Mouse (Mus musculus) hindbrain, postnatal 0 days (tissue): ENCODE measurements around the gene Vwa3b. TPM values are rescaled to one million over a fixed set of nuclear protein-coding genes. Genes with fewer than 3 reads are reported as not detected.

ENCODE experiments used
- ATAC-seq: fragments of 200-750 bp; cut with Nextera tagmentation; 2 replicates; pipeline ENCODE4 v1.8.0; 2017; ENCODE audit warnings: mild to moderate bottlenecking, moderate TSS enrichment, moderate library complexity
- DNase-seq: peaks from one replicate; pipeline ENCODE4 v3.0.0-alpha.2; 2015; ENCODE audit warnings: low spot score
- H3K27ac ChIP-seq: fragments of 300-500 bp; sonication (generic); 2 replicates; pipeline ENCODE4 v1.5.1; 2014; ENCODE audit warnings: mild to moderate bottlenecking
- H3K27me3 ChIP-seq: fragments of 300-500 bp; sonication (generic); 2 replicates; pipeline ENCODE4 v1.6.1; 2014; ENCODE audit warnings: low read length, mixed read lengths; ENCODE audit not compliant: insufficient read depth
- H3K36me3 ChIP-seq: fragments of 300-500 bp; sonication (generic); 2 replicates; pipeline ENCODE4 v1.6.1; 2014; ENCODE audit warnings: low read length, mixed read lengths; ENCODE audit not compliant: insufficient read depth
- H3K4me1 ChIP-seq: fragments of 300-500 bp; sonication (generic); 2 replicates; pipeline ENCODE4 v1.6.1; 2014; ENCODE audit warnings: antibody characterized with exemption, low read length, mixed read lengths; ENCODE audit not compliant: insufficient read depth
- H3K4me2 ChIP-seq: fragments of 300-500 bp; sonication (generic); 2 replicates; pipeline ENCODE4 v1.6.1; 2014; ENCODE audit warnings: low read depth, mild to moderate bottlenecking, low read length, moderate library complexity, mixed read lengths
- H3K4me3 ChIP-seq: fragments of 300-500 bp; sonication (generic); 2 replicates; pipeline ENCODE4 v1.5.1; 2014; ENCODE audit warnings: low read length
- H3K9ac ChIP-seq: fragments of 300-500 bp; sonication (generic); replicated peaks from 2 replicates; pipeline ENCODE4 v1.6.1; 2014; ENCODE audit warnings: mild to moderate bottlenecking, low read length, moderate library complexity, mixed read lengths
- H3K9me3 ChIP-seq: fragments of 300-500 bp; sonication (generic); 2 replicates; pipeline ENCODE4 v1.6.1; 2016; ENCODE audit warnings: low read length, mixed read lengths
- CTCF ChIP-seq: IDR thresholded peaks from 2 replicates; pipeline ENCODE4 v1.5.1; 2016; ENCODE audit warnings: antibody characterized with exemption, control low read depth, low read depth
- WGBS: fragments of 180-500 bp; shearing (Covaris S2); extraction: QIAGEN DNeasy Blood & Tissue Kit; methylation state at CpG from one replicate; pipeline ENCODE4 v1.1.7; 2014; 5-methylcytosine and 5-hydroxymethylcytosine counted together
- polyA plus RNA-seq: library from polyadenylated mRNA; unstranded; fragments of >200 nt; fragmentation: Nextera tagmentation; extraction: Ambion mirVana; gene quantifications from 2 replicates; pipeline ENCODE4 v1.2.1, GENCODE M21; 2015
- total RNA-seq: library from RNA; depleted of rRNA; stranded (reverse); fragments of >200 nt; gene quantifications from 2 replicates; pipeline ENCODE4 v1.2.3, GENCODE M21; 2014

Gene Vwa3b
- total and polyA plus RNA-seq, 2 experiments from 2014 or later = 1.5 to 2.9 TPM

DNA sequence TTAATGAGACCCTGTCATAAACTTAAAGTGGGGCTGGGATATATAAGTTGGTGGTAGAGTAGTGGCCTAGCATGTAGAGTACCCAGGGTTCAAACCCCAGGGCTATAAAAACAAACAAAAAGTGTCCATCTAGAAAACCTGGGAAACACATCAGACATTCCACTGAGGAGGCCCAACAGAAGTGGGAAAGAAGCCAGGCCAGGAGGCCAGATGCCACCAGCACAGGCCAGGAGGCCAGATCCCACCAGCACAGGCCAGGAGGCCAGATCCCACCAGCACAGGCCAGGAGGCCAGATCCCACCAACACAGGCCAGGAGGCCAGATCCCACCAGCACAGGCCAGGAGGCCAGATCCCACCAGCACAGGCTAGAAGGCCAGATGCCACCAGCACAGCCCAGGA, 104.8 kb downstream of the Vwa3b start:
- no peaks in the 10 kb centered on the region for H3K27me3 ChIP-seq
- no peaks in the 10 kb centered on the region for H3K9me3 ChIP-seq
- DNase-seq = no peak
- no peak overlapping the region for H3K4me3 ChIP-seq
- H3K4me1 ChIP-seq = no peaks in the 10 kb centered on the region
- no peak for TF ChIP-seq CTCF
- H3K9ac ChIP-seq = no peak overlapping the region
- ATAC-seq = no peak
- no peaks in the 10 kb centered on the region for H3K36me3 ChIP-seq
- H3K4me2 ChIP-seq = no peak overlapping the region
- no peak overlapping the region for H3K27ac ChIP-seq

DNA sequence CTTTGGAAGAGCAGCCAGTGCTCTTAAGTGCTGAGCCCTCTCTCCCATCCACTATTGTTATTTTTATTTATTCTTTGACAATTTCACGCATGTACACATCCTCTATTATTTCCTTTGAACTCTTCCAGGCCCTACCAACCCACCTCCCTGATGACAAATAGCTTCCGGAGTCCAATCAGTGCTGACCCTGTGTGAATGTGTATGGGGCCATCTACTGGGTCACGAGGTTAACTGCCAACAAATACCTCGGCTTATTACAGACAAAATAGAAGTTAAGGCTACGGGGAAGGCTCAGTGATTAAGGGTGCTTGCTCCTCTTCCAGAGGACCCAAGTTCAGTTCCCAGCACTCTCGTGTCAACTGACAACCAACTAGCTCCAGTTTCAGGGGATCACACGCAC, 106.0 kb downstream of the Vwa3b start:
- DNase-seq (no peak), ATAC-seq (no peak)
- Histone ChIP-seq H3K27me3 (no peaks in the 10 kb centered on the region), H3K4me3 (no peak overlapping the region), H3K27ac (no peak overlapping the region), H3K4me2 (no peak overlapping the region), H3K36me3 (no peaks in the 10 kb centered on the region), H3K9ac (no peak overlapping the region), H3K9me3 (no peaks in the 10 kb centered on the region), H3K4me1 (no peaks in the 10 kb centered on the region)
- WGBS = 58% methylated on average over 7 of the region's 7 CpGs
- peak; percentile 11 for TF ChIP-seq CTCF

DNA sequence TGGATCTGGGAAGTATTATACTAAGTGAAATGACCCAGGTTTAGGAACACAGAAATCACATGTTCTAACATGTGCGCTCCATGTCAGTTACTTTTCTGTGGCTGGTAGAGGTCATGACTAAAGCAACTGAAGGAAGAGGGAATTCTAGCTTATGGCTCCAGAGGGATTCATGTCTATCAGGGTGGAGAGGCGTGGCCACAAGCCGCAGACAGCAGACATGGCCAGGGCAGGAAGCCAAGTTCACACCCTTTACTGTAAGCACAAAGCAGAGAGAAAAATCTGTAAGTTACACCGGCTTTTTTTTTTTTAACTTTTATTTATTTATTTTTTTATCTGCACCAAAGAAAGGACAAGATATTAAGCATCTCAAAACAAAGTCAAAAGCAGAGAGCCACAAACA, 119.6 kb downstream of the Vwa3b start:
- Histone ChIP-seq H3K27me3 (no peaks in the 10 kb centered on the region), H3K4me1 (no peaks in the 10 kb centered on the region), H3K9ac (no peak overlapping the region), H3K4me2 (no peak overlapping the region), H3K27ac (no peak overlapping the region), H3K4me3 (no peak overlapping the region), H3K36me3 (no peaks in the 10 kb centered on the region), H3K9me3 (no peaks in the 10 kb centered on the region)
- DNase-seq (no peak), ATAC-seq (no peak)
- no peak for TF ChIP-seq CTCF
- 67% methylated on average over 4 of the region's 4 CpGs for WGBS

DNA sequence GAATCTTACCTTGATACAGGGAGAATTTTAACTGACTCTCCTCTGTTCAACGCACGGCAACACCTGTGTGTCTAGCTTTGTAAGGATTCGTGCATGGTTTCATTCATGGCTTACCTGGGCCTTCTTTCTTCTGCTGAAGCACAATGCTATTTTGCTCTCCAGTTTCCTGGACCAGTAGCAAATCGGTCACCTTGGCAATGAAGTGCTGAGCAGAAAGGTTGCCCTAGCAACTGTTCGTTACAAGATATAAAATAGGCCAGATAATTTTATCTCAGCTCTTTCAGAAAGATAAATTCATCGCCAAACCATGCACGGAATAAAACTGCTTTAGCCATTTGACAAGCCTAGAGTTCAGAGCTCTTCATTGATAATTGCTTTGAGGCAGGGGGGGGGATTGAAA, 123.5 kb downstream of the Vwa3b start:
- ATAC-seq = peak; percentile 43; the same call in 1 of the 2 replicates
- H3K27ac ChIP-seq = peak overlapping the region; percentile 60
- no peaks in the 10 kb centered on the region for H3K4me1 ChIP-seq
- H3K9me3 ChIP-seq = no peaks in the 10 kb centered on the region
- TF ChIP-seq CTCF = no peak
- DNase-seq = peak; percentile 51
- H3K36me3 ChIP-seq = no peaks in the 10 kb centered on the region
- no peak overlapping the region for H3K4me3 ChIP-seq
- H3K27me3 ChIP-seq = no peaks in the 10 kb centered on the region
- WGBS = 76% methylated on average over 7 of the region's 7 CpGs
- H3K9ac ChIP-seq = no peak overlapping the region
- no peak overlapping the region for H3K4me2 ChIP-seq

DNA sequence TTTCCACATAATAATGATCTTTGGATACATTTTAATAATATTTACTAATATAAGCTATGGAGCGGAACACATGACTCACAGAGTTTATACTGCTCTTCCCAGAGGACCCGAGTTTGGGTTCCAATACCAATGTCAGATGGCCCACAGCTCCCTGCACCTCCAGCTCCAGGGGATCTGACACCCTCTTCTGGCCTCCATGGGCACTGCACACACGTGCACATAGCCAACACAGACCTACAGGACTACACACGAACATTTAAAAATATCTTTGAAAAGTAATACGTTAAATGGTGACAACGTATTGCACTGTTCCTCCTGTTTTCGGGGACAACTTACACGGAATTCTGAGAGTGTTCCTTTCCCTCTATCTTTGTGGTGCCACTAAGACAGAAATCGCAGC, 125.5 kb downstream of the Vwa3b start:
- Histone ChIP-seq H3K4me2 (no peak overlapping the region), H3K36me3 (no peaks in the 10 kb centered on the region), H3K4me1 (no peaks in the 10 kb centered on the region), H3K27ac (no peak overlapping the region), H3K4me3 (no peak overlapping the region), H3K27me3 (no peaks in the 10 kb centered on the region), H3K9me3 (no peaks in the 10 kb centered on the region), H3K9ac (no peak overlapping the region)
- 93% methylated on average over 9 of the region's 9 CpGs for WGBS
- 0 out of 2 replicates have a peak, but pooled peaks have one; percentile 10 for TF ChIP-seq CTCF
- ATAC-seq = no peak
- DNase-seq = no peak

DNA sequence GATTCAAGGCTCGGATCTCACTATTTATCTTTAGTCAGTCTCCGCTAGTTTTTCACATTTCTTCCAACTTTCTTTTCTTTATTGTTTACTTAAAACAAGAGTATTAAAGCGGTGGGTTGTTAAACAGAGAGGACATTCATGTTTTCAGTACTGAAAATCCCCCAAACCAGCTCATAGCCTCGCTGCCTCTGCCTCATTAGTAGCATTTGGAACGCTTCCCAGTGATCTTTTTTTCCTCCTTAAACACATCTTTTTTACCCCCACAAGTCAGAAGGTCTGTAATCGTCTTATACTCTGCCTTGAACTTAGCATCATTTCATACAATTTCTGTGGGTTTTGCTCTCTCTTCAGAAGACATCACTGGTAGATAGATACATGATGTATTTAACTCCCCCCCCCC, 139.7 kb downstream of the Vwa3b start:
- Histone ChIP-seq H3K4me1 (no peaks in the 10 kb centered on the region), H3K4me3 (no peak overlapping the region), H3K27me3 (no peaks in the 10 kb centered on the region), H3K36me3 (no peaks in the 10 kb centered on the region), H3K9ac (no peak overlapping the region), H3K27ac (no peak overlapping the region), H3K9me3 (no peaks in the 10 kb centered on the region), H3K4me2 (no peak overlapping the region)
- no peak for DNase-seq
- TF ChIP-seq CTCF = no peak
- no peak for ATAC-seq
- 45% methylated on average over 6 of the region's 6 CpGs for WGBS

DNA sequence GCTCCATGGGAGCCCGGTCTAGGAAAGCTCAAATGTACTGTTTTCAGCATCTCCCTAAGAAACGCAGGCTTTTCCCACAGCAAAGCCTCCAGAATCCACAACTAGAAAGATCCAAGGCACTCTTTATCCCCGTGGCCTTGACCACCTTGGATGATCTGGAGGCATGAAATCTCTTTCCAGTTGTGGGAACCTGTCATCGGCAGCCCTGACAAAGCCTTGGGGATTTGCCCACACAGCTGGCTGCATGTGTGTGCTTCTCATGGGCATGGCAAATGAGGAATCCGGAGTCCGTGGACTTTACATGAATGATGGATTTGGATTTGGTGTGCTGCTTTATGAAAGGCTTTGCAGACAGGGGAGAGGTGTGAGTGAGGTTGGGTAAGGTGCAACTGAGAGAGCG, 141.5 kb downstream of the Vwa3b start:
- DNase-seq (no peak), ATAC-seq (no peak)
- Histone ChIP-seq H3K9me3 (no peaks in the 10 kb centered on the region), H3K4me2 (no peak overlapping the region), H3K4me1 (no peaks in the 10 kb centered on the region), H3K4me3 (no peak overlapping the region), H3K9ac (no peak overlapping the region), H3K36me3 (no peaks in the 10 kb centered on the region), H3K27me3 (no peaks in the 10 kb centered on the region), H3K27ac (no peak overlapping the region)
- 72% methylated on average over 7 of the region's 7 CpGs for WGBS
- no peak for TF ChIP-seq CTCF
